Mouse (Mus musculus) kidney, embryonic 14.5 days (tissue): Measurements from ENCODE around the gene Vps18. TPM values are rescaled to one million over a fixed set of nuclear protein-coding genes. Genes with fewer than 3 reads are reported as not detected.

ENCODE experiments used
- ATAC-seq: fragments of 200-750 bp; cut with Nextera tagmentation; 2 replicates; pipeline ENCODE4 v1.8.0; 2017; ENCODE audit warnings: moderate number of reproducible peaks, mild to moderate bottlenecking, moderate TSS enrichment, moderate library complexity; ENCODE audit not compliant: low FRiP score, low TSS enrichment
- H3K27ac ChIP-seq: fragments of 300-500 bp; sonication (generic); 2 replicates; pipeline ENCODE4 v1.5.1; 2014; ENCODE audit warnings: low read depth, mild to moderate bottlenecking, low read length, moderate library complexity, mixed read lengths
- H3K27me3 ChIP-seq: fragments of 300-500 bp; sonication (generic); 2 replicates; pipeline ENCODE4 v1.6.1; 2014; ENCODE audit warnings: mild to moderate bottlenecking, low read length; ENCODE audit not compliant: control insufficient read depth, insufficient read depth
- H3K36me3 ChIP-seq: fragments of 300-500 bp; sonication (generic); 2 replicates; pipeline ENCODE4 v1.6.1; 2014; ENCODE audit warnings: low read length, mixed read lengths; ENCODE audit not compliant: control insufficient read depth, insufficient read depth
- H3K4me1 ChIP-seq: fragments of 300-500 bp; sonication (generic); 2 replicates; pipeline ENCODE4 v1.6.1; 2014; ENCODE audit warnings: low read length, mixed read lengths; ENCODE audit not compliant: control insufficient read depth, insufficient read depth
- H3K4me2 ChIP-seq: fragments of 300-500 bp; sonication (generic); replicated peaks from 2 replicates; pipeline ENCODE4 v1.6.1; 2014; ENCODE audit warnings: low read depth, mild to moderate bottlenecking, low read length
- H3K4me3 ChIP-seq: fragments of 300-500 bp; sonication (generic); 2 replicates; pipeline ENCODE4 v1.5.1; 2014; ENCODE audit warnings: mild to moderate bottlenecking, low read length
- H3K9ac ChIP-seq: fragments of 300-500 bp; sonication (generic); 2 replicates; pipeline ENCODE4 v1.6.1; 2014; ENCODE audit warnings: low read depth, mild to moderate bottlenecking, low read length, moderate library complexity
- H3K9me3 ChIP-seq: fragments of 300-500 bp; sonication (generic); 2 replicates; pipeline ENCODE4 v1.6.1; 2016; ENCODE audit warnings: low read length; ENCODE audit not compliant: control insufficient read depth
- WGBS: fragments of 180-500 bp; shearing (Covaris S2); extraction: QIAGEN DNeasy Blood & Tissue Kit; methylation state at CpG from one replicate; pipeline ENCODE4 v1.1.7; 2014; 5-methylcytosine and 5-hydroxymethylcytosine counted together
- polyA plus RNA-seq: library from polyadenylated mRNA; unstranded; fragments of >200 nt; fragmentation: Nextera tagmentation; extraction: Ambion mirVana; gene quantifications from 2 replicates; pipeline ENCODE4 v1.2.1, GENCODE M21; 2014

Vps18 gene
- 7.1 and 13.3 TPM in 2 replicates for polyA plus RNA-seq

GRCm38 (mm10) chr2:119288270-119288882 lies at the start of gene Vps18:
Gene Vps18 (plus strand): TSS chr2:119288740.
- H3K27ac ChIP-seq: no peak within 1 kb of the TSS; the same call in 1 of the 2 replicates
- H3K4me3 ChIP-seq: peak within 1 kb of the TSS; percentile 88
- peak; percentile 94 for ATAC-seq
- peaks cover 6% of the 10 kb centered on the region; the same call in 1 of the 2 replicates for H3K4me1 ChIP-seq
- H3K9ac ChIP-seq: peak within 1 kb of the TSS; percentile 79
- under 1% methylated on average over 31 of the region's 31 CpGs for WGBS
- H3K36me3 ChIP-seq: peaks cover 32% of the 10 kb centered on the region
- H3K9me3 ChIP-seq: no peaks in the 10 kb centered on the region
- no peaks in the 10 kb centered on the region for H3K27me3 ChIP-seq
- H3K4me2 ChIP-seq: peak within 1 kb of the TSS; percentile 83

- ATAC-seq: no peak
- H3K27me3 ChIP-seq: peaks cover 41% of the 10 kb centered on the region
Observed at GRCm38 (mm10) chr2:119240075-119240818, 48.3 kb upstream of the Vps18 start.

GRCm38 (mm10) chr2:119240819-119241186 lies 47.7 kb upstream of the Vps18 start:
- Histone ChIP-seq H3K36me3 (peaks cover 4% of the 10 kb centered on the region; the same call in 1 of the 2 replicates), H3K9me3 (no peaks in the 10 kb centered on the region), H3K4me2 (no peak overlapping the region), H3K9ac (no peak overlapping the region), H3K27me3 (peaks cover 40% of the 10 kb centered on the region), H3K4me3 (no peak overlapping the region), H3K27ac (no peak overlapping the region), H3K4me1 (0 out of 2 replicates have a peak, but pooled peaks cover 8% of the 10 kb centered on the region)
- 92% methylated on average over 4 of the region's 4 CpGs for WGBS
- ATAC-seq: no peak

More at GRCm38 (mm10) chr2:119240075-119240818, 48.3 kb upstream of the Vps18 start:
- Histone ChIP-seq H3K36me3 (no peaks in the 10 kb centered on the region), H3K9me3 (no peaks in the 10 kb centered on the region), H3K4me2 (no peak overlapping the region), H3K4me3 (no peak overlapping the region), H3K4me1 (0 out of 2 replicates have a peak, but pooled peaks cover 8% of the 10 kb centered on the region), H3K9ac (no peak overlapping the region), H3K27ac (no peak overlapping the region)
- 58% methylated on average over 4 of the region's 4 CpGs for WGBS

GRCm38 (mm10) chr2:119242548-119242947 lies 46.0 kb upstream of the Vps18 start:
- H3K4me2 ChIP-seq: no peak overlapping the region
- H3K36me3 ChIP-seq: peaks cover 4% of the 10 kb centered on the region; the same call in 1 of the 2 replicates
- H3K27me3 ChIP-seq: peaks cover 22% of the 10 kb centered on the region
- H3K4me3 ChIP-seq: no peak overlapping the region
- no peak overlapping the region for H3K27ac ChIP-seq
- no peak overlapping the region for H3K9ac ChIP-seq
- 67% methylated on average over 9 of the region's 9 CpGs for WGBS
- H3K4me1 ChIP-seq: 0 out of 2 replicates have a peak, but pooled peaks cover 3% of the 10 kb centered on the region
- ATAC-seq: no peak
- H3K9me3 ChIP-seq: no peaks in the 10 kb centered on the region

GRCm38 (mm10) chr2:119245246-119245645 lies 43.3 kb upstream of the Vps18 start:
- H3K4me1 ChIP-seq: no peaks in the 10 kb centered on the region; the same call in 1 of the 2 replicates
- no peak overlapping the region for H3K9ac ChIP-seq
- WGBS: 75% methylated on average over 7 of the region's 7 CpGs
- no peaks in the 10 kb centered on the region for H3K9me3 ChIP-seq
- no peaks in the 10 kb centered on the region for H3K27me3 ChIP-seq
- no peak overlapping the region for H3K27ac ChIP-seq
- H3K4me3 ChIP-seq: no peak overlapping the region
- no peak for ATAC-seq
- no peak overlapping the region for H3K4me2 ChIP-seq
- peaks cover 4% of the 10 kb centered on the region; the same call in 1 of the 2 replicates for H3K36me3 ChIP-seq

- no peak overlapping the region for H3K4me2 ChIP-seq
- no peak for ATAC-seq
- no peaks in the 10 kb centered on the region for H3K9me3 ChIP-seq
- H3K4me3 ChIP-seq: no peak overlapping the region
- H3K4me1 ChIP-seq: no peaks in the 10 kb centered on the region; the same call in 1 of the 2 replicates
- no peak overlapping the region for H3K27ac ChIP-seq
- no peak overlapping the region for H3K9ac ChIP-seq
- H3K27me3 ChIP-seq: no peaks in the 10 kb centered on the region
- H3K36me3 ChIP-seq: peaks cover 4% of the 10 kb centered on the region; the same call in 1 of the 2 replicates
- WGBS: 83% methylated on average over 9 of the region's 9 CpGs
Observed at GRCm38 (mm10) chr2:119247904-119248303, 40.6 kb upstream of the Vps18 start.

GRCm38 (mm10) chr2:119249592-119250061 lies 38.9 kb upstream of the Vps18 start:
- 64% methylated on average over 4 of the region's 4 CpGs for WGBS
- Histone ChIP-seq H3K36me3 (peaks cover 4% of the 10 kb centered on the region; the same call in 1 of the 2 replicates), H3K27ac (no peak overlapping the region), H3K9ac (no peak overlapping the region), H3K27me3 (peaks cover 7% of the 10 kb centered on the region; the same call in 1 of the 2 replicates), H3K9me3 (no peaks in the 10 kb centered on the region), H3K4me3 (no peak overlapping the region), H3K4me2 (no peak overlapping the region), H3K4me1 (no peaks in the 10 kb centered on the region; the same call in 1 of the 2 replicates)
- ATAC-seq: no peak

GRCm38 (mm10) chr2:119250377-119250776 lies 38.2 kb upstream of the Vps18 start:
- Histone ChIP-seq H3K36me3 (peaks cover 4% of the 10 kb centered on the region; the same call in 1 of the 2 replicates), H3K4me2 (no peak overlapping the region), H3K9ac (no peak overlapping the region), H3K27ac (no peak overlapping the region), H3K4me3 (no peak overlapping the region), H3K27me3 (peaks cover 14% of the 10 kb centered on the region; the same call in 1 of the 2 replicates), H3K9me3 (no peaks in the 10 kb centered on the region), H3K4me1 (no peaks in the 10 kb centered on the region; the same call in 1 of the 2 replicates)
- ATAC-seq: no peak
- 65% methylated on average over 5 of the region's 5 CpGs for WGBS
